Mouse (Mus musculus) CH12.LX (cell line): ENCODE results near the gene Smcp.

Source experiments
- CTCF ChIP-seq, 2 experiments: IDR thresholded peaks in 1 of 2; conservative IDR thresholded peaks in 1 of 2; 2 replicates each; pipeline ENCODE4 v1.5.1; 2011 to 2012; ENCODE audit warnings: low read depth in 2 of 2, low read length in 2 of 2, improper control_type of control experiment in 1 of 2, inconsistent platforms in 1 of 2, mild to moderate bottlenecking in 1 of 2, moderate library complexity in 1 of 2
- KAT2A ChIP-seq: IDR thresholded peaks from 2 replicates; pipeline ENCODE4 v1.6.1; 2012; ENCODE audit warnings: low read length, improper control_type of control experiment, inconsistent platforms; ENCODE audit not compliant: insufficient replicate concordance
- MAFK ChIP-seq: IDR thresholded peaks from 2 replicates; pipeline ENCODE4 v1.6.1; 2011; ENCODE audit warnings: low read length, improper control_type of control experiment; ENCODE audit not compliant: insufficient replicate concordance
- MAZ ChIP-seq: IDR thresholded peaks from 2 replicates; pipeline ENCODE4 v1.6.1; 2012; ENCODE audit warnings: low read depth, mild to moderate bottlenecking, inconsistent platforms, low read length, improper control_type of control experiment, moderate library complexity
- MXI1 ChIP-seq: IDR thresholded peaks from 2 replicates; pipeline ENCODE4 v1.6.1; 2011; ENCODE audit warnings: mild to moderate bottlenecking, low read depth, low read length, improper control_type of control experiment
- NELFE ChIP-seq: IDR thresholded peaks from 2 replicates; pipeline ENCODE4 v1.6.1; 2011; ENCODE audit warnings: low read depth, low read length, improper control_type of control experiment
- POLR2A ChIP-seq: IDR thresholded peaks from 2 replicates; pipeline ENCODE4 v1.6.1; 2011; ENCODE audit warnings: low read depth, mild to moderate bottlenecking, improper control_type of control experiment, low read length
- ZC3H11A ChIP-seq: IDR thresholded peaks from 2 replicates; pipeline ENCODE4 v1.6.1; 2012; ENCODE audit warnings: low read depth, mild to moderate bottlenecking, inconsistent platforms, low read length, improper control_type of control experiment

DNA sequence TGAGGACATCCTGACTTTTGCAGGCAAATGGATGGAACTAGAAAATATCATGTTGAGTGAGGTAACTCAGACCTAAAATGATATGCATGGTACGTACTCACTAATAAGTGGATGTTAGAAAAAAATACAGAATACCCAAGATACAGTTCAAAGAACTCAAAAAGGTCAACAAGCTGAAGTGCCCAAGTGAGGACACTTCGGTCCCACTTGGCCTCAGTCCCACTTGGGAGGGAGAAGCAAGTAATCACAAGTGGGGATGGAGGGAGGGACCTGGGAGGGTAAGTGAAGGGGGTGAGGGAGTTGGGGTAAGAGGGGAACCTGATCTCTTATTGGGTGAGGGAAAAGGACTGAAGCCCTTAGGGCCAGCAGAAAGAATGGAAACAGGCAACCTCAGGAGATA is 20.0 kb downstream of the Smcp start:
- TF ChIP-seq POLR2A (no peak), CTCF (conservative IDR thresholded peaks at IDR 0.05 in 1 of 2, IDR thresholded peaks at IDR 0.05 in 1 of 2; ENCODE audit: low read depth in 2 of 2, low read length in 2 of 2) (no peak), KAT2A (no peak), NELFE (no peak), MAFK (no peak), MAZ (no peak), ZC3H11A (no peak), MXI1 (no peak)
